Mouse (Mus musculus): Measurements from ENCODE around the gene Tex37. TPM values are rescaled to one million over a fixed set of nuclear protein-coding genes. Genes with fewer than 3 reads are reported as not detected.

Tex37 gene
- total RNA-seq (2022): not detected

GRCm38 (mm10) chr6:70918827-70919226, at the start of gene Tex37:
Tex37 (minus strand) TSS chr6:70918927.
- DNase-seq (ENCODE audit: low spot score in 2 of 2): no peak

DNA sequence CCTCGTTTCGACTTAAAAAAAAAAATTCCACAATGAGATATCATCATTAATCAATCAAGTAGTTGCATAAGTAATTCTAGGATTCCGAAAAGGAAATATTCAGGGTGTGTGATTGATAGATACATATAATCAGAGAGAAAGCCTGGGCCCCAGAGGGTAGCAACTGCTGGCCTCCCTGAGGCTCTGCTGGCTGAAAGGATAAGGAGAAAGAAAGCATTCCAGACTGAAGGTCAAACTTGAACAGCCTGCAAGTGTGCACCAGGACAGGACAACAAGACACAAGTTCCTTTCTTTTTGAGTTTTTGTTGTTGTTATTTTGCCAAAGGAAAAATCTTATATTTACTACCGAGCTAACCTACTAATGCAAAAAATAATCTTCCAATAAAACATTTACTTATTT, 49.6 kb upstream of the Tex37 start:
- no peak for DNase-seq (ENCODE audit: low spot score in 2 of 2)

GRCm38 (mm10) chr6:70967422-70967821, 48.7 kb upstream of the Tex37 start:
- DNase-seq (ENCODE audit: low spot score in 2 of 2): no peak

DNA sequence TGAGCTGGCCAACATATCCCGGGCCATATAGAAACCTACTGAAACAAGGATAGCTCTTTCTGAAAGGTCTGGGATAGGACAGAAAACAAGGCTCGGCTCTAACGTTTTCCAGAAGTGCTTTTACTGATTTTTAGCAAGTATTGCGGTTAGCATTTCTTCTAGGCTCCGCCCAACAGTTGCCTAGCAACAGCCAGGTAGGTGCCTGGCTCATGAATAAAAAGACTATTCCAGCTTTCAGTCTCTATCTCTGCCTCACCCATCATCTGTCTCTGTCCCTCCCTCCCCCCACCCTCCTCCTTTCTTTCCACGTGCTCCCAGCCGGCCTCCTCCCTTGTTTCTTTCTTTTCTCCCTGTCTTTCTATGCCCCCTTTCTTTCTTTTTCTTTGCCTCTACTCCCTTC, 47.0 kb upstream of the Tex37 start:
- DNase-seq (ENCODE audit: low spot score in 2 of 2): no peak

- no peak for DNase-seq (ENCODE audit: low spot score in 2 of 2)
These were observed 45.5 kb upstream of the Tex37 start for GRCm38 (mm10) chr6:70964116-70964830.

DNA sequence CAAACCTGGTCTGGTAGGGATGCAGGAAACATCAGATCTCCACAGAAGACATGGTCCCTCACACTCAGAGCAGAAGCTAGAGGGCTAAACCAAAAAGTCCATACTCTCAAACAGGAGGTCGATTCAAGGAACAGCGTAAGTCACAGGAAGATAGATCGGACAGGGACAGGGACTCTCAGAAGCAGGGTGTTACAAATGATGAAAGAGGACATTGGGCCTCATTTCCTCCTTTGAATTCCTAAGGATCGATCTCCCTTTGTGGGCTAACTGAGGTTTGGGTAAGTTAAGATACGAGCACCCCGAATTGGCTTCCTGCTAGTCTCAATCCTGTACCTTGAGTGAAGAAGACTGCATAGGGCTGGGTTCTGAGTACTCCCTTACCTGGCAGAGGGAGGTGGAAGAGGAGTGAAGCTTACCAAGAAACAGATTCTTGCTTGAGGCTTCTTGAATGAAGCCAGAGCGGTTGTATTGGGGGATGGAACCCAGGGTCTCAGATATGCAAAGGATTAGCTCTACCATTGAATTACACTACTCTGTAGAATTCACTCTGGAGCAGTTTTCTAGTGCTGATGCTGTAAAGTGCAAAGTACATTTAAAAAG, 38.7 kb upstream of the Tex37 start:
- no peak for DNase-seq (ENCODE audit: low spot score in 2 of 2)

DNA sequence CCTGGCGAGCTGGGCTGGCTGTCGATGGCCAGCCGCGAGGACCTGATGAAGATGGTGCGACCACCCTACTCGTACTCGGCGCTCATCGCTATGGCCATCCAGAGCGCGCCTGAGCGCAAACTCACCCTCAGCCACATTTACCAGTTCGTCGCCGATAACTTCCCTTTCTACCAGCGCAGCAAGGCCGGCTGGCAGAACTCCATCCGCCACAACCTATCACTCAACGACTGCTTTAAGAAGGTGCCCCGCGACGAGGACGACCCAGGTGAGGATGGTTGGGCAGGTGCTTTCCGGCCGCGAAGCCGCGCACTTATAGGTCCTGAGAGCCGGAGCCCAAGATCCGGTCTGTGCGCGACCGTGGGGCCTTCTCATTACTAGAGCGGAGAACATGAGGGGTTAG, 38.2 kb upstream of the Tex37 start:
- no peak for DNase-seq (ENCODE audit: low spot score in 2 of 2)

DNA sequence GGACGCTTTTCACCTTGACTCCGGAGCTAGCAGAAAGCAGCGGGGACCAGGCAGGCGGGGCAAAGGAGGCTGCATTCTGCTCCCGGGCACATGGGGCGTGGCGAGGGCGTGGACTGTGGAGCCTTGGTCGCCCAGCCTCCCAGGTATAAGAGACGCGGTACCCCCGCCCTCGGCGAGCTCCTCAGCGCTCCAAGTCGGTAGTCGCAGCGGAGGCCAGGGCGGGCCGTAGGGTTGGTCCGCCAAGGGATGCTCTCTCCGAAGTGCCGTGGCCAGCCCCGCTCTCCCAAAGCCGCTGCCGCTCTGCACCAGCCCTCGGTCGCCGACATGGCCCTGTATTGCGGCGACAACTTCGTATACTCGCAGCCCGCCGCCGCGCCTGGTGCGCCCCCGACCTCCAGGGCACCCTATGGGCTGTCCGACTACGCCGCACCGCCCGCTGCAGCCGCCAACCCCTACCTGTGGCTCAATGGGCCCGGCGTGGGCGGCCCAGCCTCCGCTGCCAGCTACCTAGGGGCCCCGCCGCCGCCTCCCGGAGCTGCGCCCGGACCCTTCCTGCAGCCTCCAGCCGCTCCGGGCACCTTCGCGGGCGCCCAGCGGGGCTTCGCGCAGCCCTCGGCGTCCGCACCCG, 37.7 kb upstream of the Tex37 start, which contains the start of gene Foxi3:
TSS of gene Foxi3 (plus strand) at position 247 of the 628 bp plus-strand sequence.
- no peak for DNase-seq (ENCODE audit: low spot score in 2 of 2)

GRCm38 (mm10) chr6:70955841-70956240, 37.1 kb upstream of the Tex37 start:
- DNase-seq (ENCODE audit: low spot score in 2 of 2): no peak

GRCm38 (mm10) chr6:70955291-70955800, 36.6 kb upstream of the Tex37 start:
- DNase-seq (ENCODE audit: low spot score in 2 of 2): no peak

- no peak for DNase-seq (ENCODE audit: low spot score in 2 of 2)
These were observed 35.3 kb upstream of the Tex37 start for GRCm38 (mm10) chr6:70954040-70954439.

- DNase-seq (ENCODE audit: low spot score in 2 of 2): no peak
These were observed 34.5 kb upstream of the Tex37 start for GRCm38 (mm10) chr6:70953274-70953673.

GRCm38 (mm10) chr6:70931801-70932200, 13.1 kb upstream of the Tex37 start:
- DNase-seq (ENCODE audit: low spot score in 2 of 2): no peak

DNA sequence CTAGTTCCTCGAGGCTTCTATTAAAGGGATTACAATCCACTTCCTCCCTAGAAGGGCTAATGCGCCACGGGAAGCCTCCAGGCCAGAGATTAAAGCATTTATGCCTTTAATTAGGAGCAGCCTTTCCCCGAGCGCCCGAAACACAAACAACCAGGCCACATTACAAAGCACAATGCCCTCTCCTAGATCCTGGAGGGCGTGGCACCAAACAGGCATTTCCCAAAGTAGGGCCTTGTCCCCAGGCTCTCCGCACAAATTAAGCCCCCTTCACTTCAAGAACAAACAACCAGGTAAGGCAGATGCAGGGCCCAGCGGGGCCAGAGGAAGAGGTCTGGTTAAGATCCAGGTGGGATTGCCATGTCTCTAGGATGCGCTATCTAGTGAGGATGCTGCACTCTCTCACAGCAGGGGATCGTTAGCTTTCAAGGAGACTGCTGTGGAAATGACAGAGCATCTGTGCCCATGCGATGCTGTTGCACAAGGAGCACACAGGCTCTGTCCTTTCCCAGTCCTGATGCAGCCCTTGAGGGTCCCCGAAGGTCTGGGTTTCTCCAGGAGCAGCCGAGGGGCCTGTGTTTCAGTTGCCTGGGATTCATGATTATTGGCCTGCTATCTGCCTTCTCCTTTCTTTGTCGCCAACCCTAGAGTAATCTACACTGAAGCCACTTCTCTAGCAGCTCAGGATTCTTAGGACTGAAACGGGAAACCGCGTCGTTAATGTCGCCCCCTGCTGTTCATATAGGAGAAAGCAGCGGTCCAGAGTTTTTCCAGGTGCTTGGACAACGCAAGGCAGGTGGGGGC, 2.7 kb upstream of the Tex37 start:
- DNase-seq (ENCODE audit: low spot score in 2 of 2): no peak

- no peak for DNase-seq (ENCODE audit: low spot score in 2 of 2)
These were observed 6.3 kb downstream of the Tex37 start for GRCm38 (mm10) chr6:70912396-70912765.

DNA sequence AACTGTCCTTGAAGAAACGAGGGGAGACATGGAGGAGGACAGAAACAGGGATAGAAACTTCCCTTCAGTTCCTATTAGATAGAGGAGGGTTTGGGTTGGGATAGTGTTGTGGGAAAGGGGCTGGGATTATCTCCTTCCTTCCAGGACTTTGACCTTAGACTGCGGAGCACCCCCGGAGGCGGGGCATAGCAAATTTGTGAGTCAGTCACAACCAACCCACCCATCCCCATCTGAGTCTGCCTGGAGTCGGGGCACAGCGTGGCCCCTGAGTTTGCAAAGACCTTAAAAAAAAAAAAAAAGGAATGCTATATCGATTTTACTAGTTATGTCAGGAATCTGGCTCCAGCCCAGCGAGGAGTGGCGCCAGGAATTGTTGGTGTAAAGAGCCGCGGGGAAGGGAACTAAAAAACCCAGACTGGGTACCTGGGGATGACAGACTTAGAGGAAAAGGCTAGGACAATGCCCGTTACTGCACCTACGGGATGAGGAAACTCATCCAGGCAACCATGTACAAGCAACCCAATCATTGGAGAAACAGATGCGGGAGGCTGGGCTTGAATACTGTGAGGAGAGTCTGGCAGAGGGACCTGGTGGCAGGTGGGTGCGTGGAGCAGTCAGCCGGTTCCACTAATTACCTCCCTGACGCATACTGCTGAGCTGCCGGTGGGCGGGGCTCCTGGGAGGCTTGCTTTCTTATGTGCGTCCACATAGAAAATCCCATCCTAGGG, 6.9 kb downstream of the Tex37 start:
- no peak for DNase-seq (ENCODE audit: low spot score in 2 of 2)

GRCm38 (mm10) chr6:70910285-70910684, 8.4 kb downstream of the Tex37 start:
- DNase-seq (ENCODE audit: low spot score in 2 of 2): no peak

GRCm38 (mm10) chr6:70909572-70909971, 9.2 kb downstream of the Tex37 start:
- DNase-seq (ENCODE audit: low spot score in 2 of 2): no peak

DNA sequence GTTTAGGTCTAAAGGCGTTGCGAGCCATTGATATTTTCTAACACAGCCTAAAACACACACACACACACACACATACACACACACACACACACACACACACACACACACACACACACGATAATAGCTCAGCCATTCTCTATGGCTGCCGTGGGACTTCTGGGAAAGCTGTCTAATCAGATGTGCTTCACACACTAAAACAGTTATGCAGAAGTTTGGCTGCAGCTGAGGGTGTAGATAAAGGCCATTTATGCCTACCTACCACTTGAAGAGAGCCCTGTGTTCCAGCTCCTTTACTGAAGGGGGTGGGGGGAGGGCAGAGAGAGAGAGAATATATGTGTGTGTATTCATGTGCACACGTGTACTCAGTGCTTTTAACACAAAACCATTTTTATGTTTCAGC, 15.0 kb downstream of the Tex37 start:
- no peak for DNase-seq (ENCODE audit: low spot score in 2 of 2)

DNA sequence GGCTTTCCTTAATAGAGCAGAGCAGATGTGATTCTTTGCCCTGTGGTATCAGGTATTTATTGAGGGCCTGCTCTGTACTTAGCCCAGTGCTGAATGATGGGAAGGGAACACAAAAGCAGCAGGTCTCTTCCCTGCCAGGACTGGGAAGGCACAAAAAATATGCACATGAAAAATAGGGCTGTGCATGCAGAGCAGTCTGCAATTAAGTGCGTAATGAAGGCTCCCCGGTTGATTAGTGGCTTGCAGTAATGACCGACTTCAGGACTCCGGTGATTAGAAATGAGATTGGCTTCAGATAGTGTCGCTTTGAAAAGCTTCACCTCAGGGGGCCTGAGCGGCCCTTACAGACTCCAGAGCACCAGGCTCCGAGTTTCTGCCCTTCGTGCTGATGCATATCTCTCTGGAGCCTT, 19.1 kb downstream of the Tex37 start:
- DNase-seq (ENCODE audit: low spot score in 2 of 2): no peak

DNA sequence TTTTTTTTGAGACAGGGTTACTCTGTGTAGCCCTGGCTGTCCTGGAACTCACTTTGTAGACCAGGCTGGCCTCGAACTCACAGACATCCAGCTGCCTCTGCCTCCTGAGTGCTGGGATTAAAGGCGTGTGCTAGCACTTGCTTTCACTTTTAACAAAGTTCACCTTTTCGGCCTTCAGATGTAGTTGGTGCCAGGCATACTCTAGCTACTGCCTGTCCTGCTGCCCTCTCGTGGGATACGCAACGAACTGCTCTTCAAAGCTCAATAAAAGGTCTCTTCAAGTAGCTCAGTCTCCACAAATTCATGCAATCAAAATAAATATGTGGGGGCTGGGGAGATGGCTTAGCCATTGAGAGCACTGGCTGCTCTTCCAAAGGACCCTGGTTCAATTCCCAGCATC, 20.6 kb downstream of the Tex37 start:
- no peak for DNase-seq (ENCODE audit: low spot score in 2 of 2)
